Mouse (Mus musculus): ENCODE measurements around the gene Zfp638. TPM values are rescaled to one million over a fixed set of nuclear protein-coding genes. Genes with fewer than 3 reads are reported as not detected.

The Zfp638 gene
- polyA plus RNA-seq, 2 experiments = 14.0 to 19.3 TPM

DNA sequence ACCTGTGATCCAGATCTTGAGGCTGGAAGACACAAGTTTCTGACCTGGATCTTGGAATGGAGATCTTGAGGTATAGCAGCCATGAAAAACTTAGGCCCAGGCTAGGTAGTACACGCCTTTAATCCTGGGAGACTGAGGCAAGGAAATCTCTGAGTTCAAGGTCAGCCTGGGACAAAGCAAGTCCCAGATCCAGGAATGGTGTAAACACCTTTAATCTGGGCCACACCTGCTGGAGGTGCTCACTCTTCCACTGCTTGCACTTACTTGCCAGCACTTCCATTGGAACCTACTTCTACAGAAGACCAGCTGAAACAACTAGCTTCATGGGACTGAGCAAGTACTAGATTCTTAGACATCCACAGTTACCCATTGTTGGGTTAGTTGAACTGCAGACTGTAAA is 26.2 kb downstream of the Zfp638 start:
- ATAC-seq (ENCODE audit: insufficient read depth) (no peak), DNase-seq (ENCODE audit: low read depth in 3 of 3, low spot score in 3 of 3) (no peak)
- H3K4me2 ChIP-seq (ENCODE audit: low read depth) = no peak overlapping the region
- H3K9ac ChIP-seq (replicated peaks) = no peak overlapping the region
- WGBS (ENCODE audit: insufficient replicate concordance) = 52% methylated on average over 1 of the region's 1 CpGs
- no peaks in the 10 kb centered on the region for H3K27me3 ChIP-seq (ENCODE audit: control insufficient read depth, insufficient read depth, low read length)
- H3K9me3 ChIP-seq (ENCODE audit: control insufficient read depth, low read length) = no peaks in the 10 kb centered on the region
- no peak overlapping the region for H3K4me3 ChIP-seq (ENCODE audit: insufficient read depth in 1 of 2, low read depth in 2 of 2, low read length in 2 of 2)
- H3K4me1 ChIP-seq (replicated peaks; ENCODE audit: control insufficient read depth in 2 of 2, insufficient read depth in 2 of 2, low read length in 1 of 2) = no peaks in the 10 kb centered on the region
- no peaks in the 10 kb centered on the region for H3K36me3 ChIP-seq (replicated peaks; ENCODE audit: control insufficient read depth, insufficient read depth, low read depth)
- no peak for TF ChIP-seq CTCF (IDR thresholded peaks at IDR 0.05; ENCODE audit: low read depth)
- no peak for TF ChIP-seq EP300 (IDR thresholded peaks at IDR 0.05; ENCODE audit: low read depth)
- H3K27ac ChIP-seq = no peak overlapping the region

DNA sequence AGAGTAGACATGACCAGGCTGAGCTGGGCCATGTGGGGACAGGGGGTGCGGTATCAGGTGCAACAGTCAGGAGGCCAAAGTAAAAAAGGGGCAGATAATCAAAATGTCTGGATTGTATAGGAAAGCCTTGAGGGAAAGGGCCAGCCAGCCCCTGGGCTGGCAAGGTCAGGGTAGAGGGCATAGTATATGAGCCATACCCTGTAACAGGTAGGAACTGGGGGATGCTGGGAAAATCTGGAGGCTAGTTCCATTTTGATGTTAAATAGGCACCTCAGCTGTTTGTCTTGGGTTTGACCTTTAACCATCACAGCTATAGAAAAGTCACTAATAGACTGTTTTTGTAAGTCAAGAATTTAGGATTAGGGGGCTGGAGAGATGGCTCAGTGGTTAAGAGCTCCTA is 26.7 kb downstream of the Zfp638 start:
- Histone ChIP-seq H3K27ac (no peak overlapping the region), H3K9me3 (ENCODE audit: control insufficient read depth, low read length) (no peaks in the 10 kb centered on the region), H3K9ac (replicated peaks) (no peak overlapping the region), H3K36me3 (replicated peaks; ENCODE audit: control insufficient read depth, insufficient read depth, low read depth) (no peaks in the 10 kb centered on the region), H3K4me3 (ENCODE audit: insufficient read depth in 1 of 2, low read depth in 2 of 2, low read length in 2 of 2) (no peak overlapping the region), H3K27me3 (ENCODE audit: control insufficient read depth, insufficient read depth, low read length) (no peaks in the 10 kb centered on the region), H3K4me2 (ENCODE audit: low read depth) (no peak overlapping the region), H3K4me1 (replicated peaks; ENCODE audit: control insufficient read depth in 2 of 2, insufficient read depth in 2 of 2, low read length in 1 of 2) (no peaks in the 10 kb centered on the region)
- 92% methylated on average over 1 of the region's 1 CpGs for WGBS (ENCODE audit: insufficient replicate concordance)
- DNase-seq (ENCODE audit: low read depth in 3 of 3, low spot score in 3 of 3) = no peak
- no peak for ATAC-seq (ENCODE audit: insufficient read depth)
- TF ChIP-seq CTCF (IDR thresholded peaks at IDR 0.05; ENCODE audit: low read depth) (no peak), EP300 (IDR thresholded peaks at IDR 0.05; ENCODE audit: low read depth) (no peak)

DNA sequence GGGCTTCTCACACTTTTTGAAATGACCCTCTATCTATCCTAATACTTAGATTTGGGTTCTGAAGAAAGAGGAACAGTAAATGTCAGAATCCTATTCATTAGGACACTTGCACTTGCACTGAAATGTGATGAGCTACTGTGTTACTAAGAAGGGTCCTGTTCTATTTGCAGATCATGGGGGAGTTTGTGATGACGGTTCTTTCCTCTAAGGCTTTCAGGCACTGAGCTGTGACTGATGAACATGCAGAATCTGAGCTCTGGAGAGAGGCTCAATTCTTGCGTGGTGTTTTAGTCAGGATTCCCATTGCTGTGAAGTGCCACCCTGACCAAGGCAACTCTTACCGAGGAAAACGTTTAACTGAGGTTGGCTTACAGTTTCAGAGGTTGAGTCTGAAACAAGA is 32.2 kb downstream of the Zfp638 start:
- Histone ChIP-seq H3K27ac (no peak overlapping the region), H3K4me3 (ENCODE audit: insufficient read depth in 1 of 2, low read depth in 2 of 2, low read length in 2 of 2) (no peak overlapping the region), H3K4me2 (ENCODE audit: low read depth) (no peak overlapping the region), H3K9me3 (ENCODE audit: control insufficient read depth, low read length) (no peaks in the 10 kb centered on the region), H3K9ac (replicated peaks) (no peak overlapping the region), H3K27me3 (ENCODE audit: control insufficient read depth, insufficient read depth, low read length) (no peaks in the 10 kb centered on the region), H3K4me1 (replicated peaks; ENCODE audit: control insufficient read depth in 2 of 2, insufficient read depth in 2 of 2, low read length in 1 of 2) (no peaks in the 10 kb centered on the region), H3K36me3 (replicated peaks; ENCODE audit: control insufficient read depth, insufficient read depth, low read depth) (no peaks in the 10 kb centered on the region)
- DNase-seq (ENCODE audit: low read depth in 3 of 3, low spot score in 3 of 3) (no peak), ATAC-seq (ENCODE audit: insufficient read depth) (no peak)
- 54% methylated on average over 4 of the region's 4 CpGs for WGBS (ENCODE audit: insufficient replicate concordance)
- no peak for TF ChIP-seq CTCF (IDR thresholded peaks at IDR 0.05; ENCODE audit: low read depth)
- TF ChIP-seq EP300 (IDR thresholded peaks at IDR 0.05; ENCODE audit: low read depth) = no peak

DNA sequence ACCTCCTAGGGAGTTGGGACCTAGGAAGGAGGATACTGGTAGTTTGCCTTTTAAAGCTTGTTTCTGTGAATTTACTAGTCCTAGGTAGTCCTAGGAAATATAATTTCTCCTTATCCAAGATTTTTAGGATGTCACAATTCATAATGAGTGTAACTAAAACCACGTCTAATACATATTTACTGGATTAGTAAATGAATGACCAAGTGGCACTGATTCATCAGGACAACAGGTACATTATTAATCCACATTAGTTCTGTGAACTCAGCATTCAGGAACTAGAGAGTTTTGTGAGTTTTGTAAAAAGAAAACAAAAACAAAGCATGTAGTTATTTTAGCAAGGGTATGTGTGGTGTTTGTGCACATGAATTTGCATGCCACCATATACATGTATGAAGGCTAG is 38.4 kb downstream of the Zfp638 start:
- Histone ChIP-seq H3K4me3 (ENCODE audit: insufficient read depth in 1 of 2, low read depth in 2 of 2, low read length in 2 of 2) (no peak overlapping the region), H3K9ac (replicated peaks) (no peak overlapping the region), H3K9me3 (ENCODE audit: control insufficient read depth, low read length) (no peaks in the 10 kb centered on the region), H3K4me2 (ENCODE audit: low read depth) (no peak overlapping the region), H3K27ac (no peak overlapping the region), H3K27me3 (ENCODE audit: control insufficient read depth, insufficient read depth, low read length) (no peaks in the 10 kb centered on the region), H3K36me3 (replicated peaks; ENCODE audit: control insufficient read depth, insufficient read depth, low read depth) (no peaks in the 10 kb centered on the region), H3K4me1 (replicated peaks; ENCODE audit: control insufficient read depth in 2 of 2, insufficient read depth in 2 of 2, low read length in 1 of 2) (no peaks in the 10 kb centered on the region)
- 47% methylated on average over 1 of the region's 1 CpGs for WGBS (ENCODE audit: insufficient replicate concordance)
- no peak for ATAC-seq (ENCODE audit: insufficient read depth)
- TF ChIP-seq EP300 (IDR thresholded peaks at IDR 0.05; ENCODE audit: low read depth) = no peak
- TF ChIP-seq CTCF (IDR thresholded peaks at IDR 0.05; ENCODE audit: low read depth) = no peak
- DNase-seq (ENCODE audit: low read depth in 3 of 3, low spot score in 3 of 3) = no peak

DNA sequence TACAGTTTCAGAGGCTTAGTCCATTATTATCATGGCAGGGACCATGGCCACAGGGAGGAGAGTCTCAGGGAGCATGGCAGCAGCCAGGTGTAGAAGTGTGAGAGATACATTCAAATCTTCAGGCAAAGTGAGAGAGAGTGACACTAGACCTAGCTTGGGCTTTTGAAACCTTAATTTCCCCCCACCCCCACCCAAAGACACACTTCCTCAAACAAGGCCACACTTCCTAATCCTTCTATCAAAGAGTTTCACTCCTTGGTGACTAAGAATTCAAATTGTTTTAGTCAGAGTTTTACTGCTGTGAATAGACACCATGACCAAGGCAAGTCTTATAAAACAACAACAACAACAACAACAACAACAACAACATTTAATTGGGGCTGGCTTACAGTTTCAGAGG is 39.8 kb downstream of the Zfp638 start:
- H3K9ac ChIP-seq (replicated peaks) = no peak overlapping the region
- no peak overlapping the region for H3K27ac ChIP-seq
- no peaks in the 10 kb centered on the region for H3K27me3 ChIP-seq (ENCODE audit: control insufficient read depth, insufficient read depth, low read length)
- DNase-seq (ENCODE audit: low read depth in 3 of 3, low spot score in 3 of 3) (no peak), ATAC-seq (ENCODE audit: insufficient read depth) (no peak)
- H3K4me3 ChIP-seq (ENCODE audit: insufficient read depth in 1 of 2, low read depth in 2 of 2, low read length in 2 of 2) = no peak overlapping the region
- TF ChIP-seq EP300 (IDR thresholded peaks at IDR 0.05; ENCODE audit: low read depth) (no peak), CTCF (IDR thresholded peaks at IDR 0.05; ENCODE audit: low read depth) (no peak)
- no peaks in the 10 kb centered on the region for H3K4me1 ChIP-seq (replicated peaks; ENCODE audit: control insufficient read depth in 2 of 2, insufficient read depth in 2 of 2, low read length in 1 of 2)
- H3K36me3 ChIP-seq (replicated peaks; ENCODE audit: control insufficient read depth, insufficient read depth, low read depth) = no peaks in the 10 kb centered on the region
- H3K4me2 ChIP-seq (ENCODE audit: low read depth) = no peak overlapping the region
- H3K9me3 ChIP-seq (ENCODE audit: control insufficient read depth, low read length) = no peaks in the 10 kb centered on the region

DNA sequence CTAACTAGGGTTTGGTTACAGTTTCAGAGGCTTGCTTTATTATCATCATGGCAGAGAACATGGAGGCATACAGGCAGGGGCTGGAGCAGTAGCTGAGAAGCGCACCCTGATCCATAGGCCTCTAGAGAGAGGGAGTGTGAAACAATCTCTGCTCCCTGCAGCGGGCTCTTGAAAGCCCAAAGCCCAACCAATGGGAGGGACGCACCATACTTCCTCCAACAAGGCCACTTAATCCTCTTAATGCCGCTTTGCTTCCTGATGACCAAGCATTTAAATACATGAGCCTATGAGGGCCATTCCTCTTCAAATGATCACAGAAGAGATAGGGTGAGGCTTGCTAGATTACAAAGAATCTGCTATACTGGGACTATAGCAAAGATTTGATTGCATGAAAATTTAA is 41.5 kb downstream of the Zfp638 start:
- H3K4me1 ChIP-seq (replicated peaks; ENCODE audit: control insufficient read depth in 2 of 2, insufficient read depth in 2 of 2, low read length in 1 of 2) = no peaks in the 10 kb centered on the region
- no peak overlapping the region for H3K4me3 ChIP-seq (ENCODE audit: insufficient read depth in 1 of 2, low read depth in 2 of 2, low read length in 2 of 2)
- H3K36me3 ChIP-seq (replicated peaks; ENCODE audit: control insufficient read depth, insufficient read depth, low read depth) = no peaks in the 10 kb centered on the region
- TF ChIP-seq CTCF (IDR thresholded peaks at IDR 0.05; ENCODE audit: low read depth) = no peak
- TF ChIP-seq EP300 (IDR thresholded peaks at IDR 0.05; ENCODE audit: low read depth) = no peak
- H3K9ac ChIP-seq (replicated peaks) = no peak overlapping the region
- H3K4me2 ChIP-seq (ENCODE audit: low read depth) = no peak overlapping the region
- DNase-seq (ENCODE audit: low read depth in 3 of 3, low spot score in 3 of 3) = no peak
- H3K27me3 ChIP-seq (ENCODE audit: control insufficient read depth, insufficient read depth, low read length) = no peaks in the 10 kb centered on the region
- ATAC-seq (ENCODE audit: insufficient read depth) = no peak
- WGBS (ENCODE audit: insufficient replicate concordance) = 46% methylated on average over 4 of the region's 4 CpGs
- H3K9me3 ChIP-seq (ENCODE audit: control insufficient read depth, low read length) = no peaks in the 10 kb centered on the region
- no peak overlapping the region for H3K27ac ChIP-seq

All from liver, embryonic 14.5 days (tissue).